In genomic region chr19:3768697-3769383, GRCm38 (mm10) we compare ENCODE assay signal across 8 mouse cellular contexts. TPM values are rescaled to one million over a fixed set of nuclear protein-coding genes. Genes with fewer than 3 reads are reported as not detected.
A peak's percentile ranks its signal among the peaks of the same experiment; 100 is the strongest.
DNase-seq lines count a peak whose midpoint lies in the region; ATAC-seq and TF ChIP-seq lines count a peak whose summit lies in the region.

No protein-coding gene starts in this region.

- intact Hi-C loops in heart, postnatal 14 days (cut with DNase I): loop anchor here (5.0 kb wide), 1 partner anchor 213 kb away; no protein-coding TSS in a partner anchor

- H3K4me3 ChIP-seq in ES-E14 (ENCODE audit: insufficient read depth in 1 of 2, low read depth in 1 of 2, low read length in 2 of 2, poor library complexity in 1 of 2, severe bottlenecking in 1 of 2): peak overlapping the region; percentile 81 to 91
- peak overlapping the region; percentile 98 for H3K4me3 ChIP-seq in forebrain, embryonic 11.5 days (ENCODE audit: low read depth, low read length)
- peak overlapping the region; percentile 96 for H3K4me3 ChIP-seq in lung, embryonic 16.5 days (ENCODE audit: low read length)
- peak overlapping the region; percentile 93 for H3K4me3 ChIP-seq in olfactory bulb, adult 2 months (ENCODE audit: insufficient read depth, low read depth, low read length)

- TF ChIP-seq CTCF in olfactory bulb, adult 2 months (IDR thresholded peaks at IDR 0.05; ENCODE audit: insufficient read depth, low read depth, low read length): peak; percentile 57

- H3K36me3 ChIP-seq in ES-E14 (ENCODE audit: control insufficient read depth, insufficient read depth, low read length, poor library complexity, severe bottlenecking): no peaks in the 10 kb centered on the region
- H3K36me3 ChIP-seq in forebrain, embryonic 11.5 days (ENCODE audit: control insufficient read depth, insufficient read depth, low read length): no peaks in the 10 kb centered on the region
- H3K36me3 ChIP-seq in lung, embryonic 16.5 days (ENCODE audit: control insufficient read depth, insufficient read depth, low read length): no peaks in the 10 kb centered on the region

- in situ Hi-C loops in ES-E14 (cut with MboI; ENCODE audit: low sequenced_read_pairs in 2 of 2, unreplicated experiment in 2 of 2): no loop called here

- peaks cover 1 to 4% of the 10 kb centered on the region in 2 experiments; a peak in 1 of 4 replicates for H3K4me1 ChIP-seq in ES-E14 (ENCODE audit: control insufficient read depth in 2 of 2, insufficient read depth in 2 of 2, low read length in 2 of 2, poor library complexity in 1 of 2)
- H3K4me1 ChIP-seq in forebrain, embryonic 11.5 days (replicated peaks; ENCODE audit: control insufficient read depth, insufficient read depth, low read length): 0 out of 2 replicates have a peak, but pooled peaks cover 3% of the 10 kb centered on the region
- H3K4me1 ChIP-seq in lung, embryonic 16.5 days (replicated peaks; ENCODE audit: control insufficient read depth, insufficient read depth, low read length): peaks cover 13% of the 10 kb centered on the region
- H3K4me1 ChIP-seq in olfactory bulb, adult 2 months (ENCODE audit: control insufficient read depth, insufficient read depth, low read length): peaks cover 2% of the 10 kb centered on the region; the same call in 1 of the 2 replicates

- H3K27ac ChIP-seq in ES-E14 (ENCODE audit: insufficient read depth, low read depth, low read length, poor library complexity, severe bottlenecking): peak overlapping the region; percentile 99
- H3K27ac ChIP-seq in forebrain, embryonic 11.5 days (ENCODE audit: low read depth, low read length): peak overlapping the region; percentile 100
- peak overlapping the region; percentile 100 for H3K27ac ChIP-seq in lung, embryonic 16.5 days (ENCODE audit: low read length)
- peak overlapping the region; percentile 100 for H3K27ac ChIP-seq in olfactory bulb, adult 2 months (ENCODE audit: insufficient read depth, low read depth, low read length)

- WGBS in forebrain, embryonic 11.5 days: 2% methylated on average over 56 of the region's 60 CpGs
- WGBS in lung, embryonic 16.5 days: under 1% methylated on average over 48 of the region's 60 CpGs
- WGBS in olfactory bulb, adult 2 months: under 1% methylated on average over 59 of the region's 60 CpGs

- peak; percentile 79 for DNase-seq in ES-E14 (ENCODE audit: low read depth, low spot score)
- DNase-seq in c-Kit-positive CD71-positive TER-119-positive erythroid progenitor cells, embryonic 14.5 days (ENCODE audit: low spot score): peak; percentile 87
- peak; percentile 97 for DNase-seq in forebrain, embryonic 11.5 days (ENCODE audit: low spot score)
- peak; percentile 98 for DNase-seq in heart, postnatal 14 days
- DNase-seq in layer of hippocampus, adult 11-12 months (ENCODE audit: low spot score): peak; percentile 90
- DNase-seq in thymus, postnatal 0 days (ENCODE audit: low spot score): peak; percentile 96

- ATAC-seq in forebrain, embryonic 11.5 days (replicated peaks; ENCODE audit: low FRiP score): peak; percentile 92
- peak; percentile 92 for ATAC-seq in lung, embryonic 16.5 days (ENCODE audit: low read depth)

- H3K9me3 ChIP-seq in ES-E14 (ENCODE audit: control insufficient read depth, insufficient read depth, low read depth, low read length): no peaks in the 10 kb centered on the region
- no peaks in the 10 kb centered on the region for H3K9me3 ChIP-seq in forebrain, embryonic 11.5 days (ENCODE audit: control insufficient read depth, low read length)
- H3K9me3 ChIP-seq in lung, embryonic 16.5 days (ENCODE audit: control insufficient read depth, low read length): no peaks in the 10 kb centered on the region

- TF ChIP-seq POLR2A in olfactory bulb, adult 2 months (IDR thresholded peaks at IDR 0.05; ENCODE audit: insufficient read depth, low read depth, low read length): no peak

- H3K27me3 ChIP-seq in forebrain, embryonic 11.5 days (ENCODE audit: control insufficient read depth, insufficient read depth, low read length): no peaks in the 10 kb centered on the region
- H3K27me3 ChIP-seq in lung, embryonic 16.5 days (ENCODE audit: control insufficient read depth, insufficient read depth, low read depth, low read length): no peaks in the 10 kb centered on the region

- H3K9ac ChIP-seq in ES-E14 (ENCODE audit: insufficient read depth, low read depth, low read length, poor library complexity, severe bottlenecking): peak overlapping the region; percentile 97
- H3K9ac ChIP-seq in forebrain, embryonic 11.5 days (ENCODE audit: low read length): peak overlapping the region; percentile 100
- peak overlapping the region; percentile 100 for H3K9ac ChIP-seq in lung, embryonic 16.5 days (ENCODE audit: low read length)

- peak overlapping the region; percentile 88 for H3K4me2 ChIP-seq in forebrain, embryonic 11.5 days (ENCODE audit: low read depth, low read length, severe bottlenecking)
- peak overlapping the region; percentile 93 for H3K4me2 ChIP-seq in lung, embryonic 16.5 days (ENCODE audit: low read depth, low read length)

TF ChIP-seq in ES-E14, 5 proteins besides CTCF, POLR2A, EP300 and RAD21:
- no peak for TF ChIP-seq HCFC1 (IDR thresholded peaks at IDR 0.05; ENCODE audit: borderline replicate concordance, insufficient read depth, low read length)
- TF ChIP-seq CHD2 (IDR thresholded peaks at IDR 0.05; ENCODE audit: low read depth, low read length): no peak

RNA-seq across cellular contexts. Expression of gene Kmt5b, which starts 1.6 kb away (rescaled TPM):
- 25.9 and 27.2 TPM in 2 replicates for total RNA-seq in ES-E14 (2012; rRNA removed)
- polyA plus RNA-seq in forebrain, embryonic 11.5 days (2014; fragmentation: Nextera tagmentation; extraction: Ambion mirVana): 43.2 and 44.6 TPM in 2 replicates
- 10 to 100 TPM; 35.3 to 40.1 TPM for total RNA-seq in heart, postnatal 14 days (2021)
- polyA plus RNA-seq in lung, embryonic 16.5 days (2015; fragmentation: Nextera tagmentation; extraction: Ambion mirVana): 28.1 and 29.5 TPM in 2 replicates
- 90.0 TPM in 1 of 2 replicates, not detected in the other for polyA plus RNA-seq in olfactory bulb, adult 2 months (2012; ENCODE audit: insufficient read depth, insufficient read length, low replicate concordance, missing spikeins)
- polyA plus RNA-seq in thymus, postnatal 0 days (2015; fragmentation: Nextera tagmentation; extraction: Ambion mirVana): 24.7 and 31.1 TPM in 2 replicates

Comparison
In these comparisons a context has a peak if more than half of its experiments do, and no peak if none do; other contexts are left out.
1. Peak in every context shown above with its lines: DNase-seq, ATAC-seq, H3K4me3 ChIP-seq and H3K27ac ChIP-seq.